ENCODE assay signal across 8 mouse cellular contexts in the genomic region with DNA sequence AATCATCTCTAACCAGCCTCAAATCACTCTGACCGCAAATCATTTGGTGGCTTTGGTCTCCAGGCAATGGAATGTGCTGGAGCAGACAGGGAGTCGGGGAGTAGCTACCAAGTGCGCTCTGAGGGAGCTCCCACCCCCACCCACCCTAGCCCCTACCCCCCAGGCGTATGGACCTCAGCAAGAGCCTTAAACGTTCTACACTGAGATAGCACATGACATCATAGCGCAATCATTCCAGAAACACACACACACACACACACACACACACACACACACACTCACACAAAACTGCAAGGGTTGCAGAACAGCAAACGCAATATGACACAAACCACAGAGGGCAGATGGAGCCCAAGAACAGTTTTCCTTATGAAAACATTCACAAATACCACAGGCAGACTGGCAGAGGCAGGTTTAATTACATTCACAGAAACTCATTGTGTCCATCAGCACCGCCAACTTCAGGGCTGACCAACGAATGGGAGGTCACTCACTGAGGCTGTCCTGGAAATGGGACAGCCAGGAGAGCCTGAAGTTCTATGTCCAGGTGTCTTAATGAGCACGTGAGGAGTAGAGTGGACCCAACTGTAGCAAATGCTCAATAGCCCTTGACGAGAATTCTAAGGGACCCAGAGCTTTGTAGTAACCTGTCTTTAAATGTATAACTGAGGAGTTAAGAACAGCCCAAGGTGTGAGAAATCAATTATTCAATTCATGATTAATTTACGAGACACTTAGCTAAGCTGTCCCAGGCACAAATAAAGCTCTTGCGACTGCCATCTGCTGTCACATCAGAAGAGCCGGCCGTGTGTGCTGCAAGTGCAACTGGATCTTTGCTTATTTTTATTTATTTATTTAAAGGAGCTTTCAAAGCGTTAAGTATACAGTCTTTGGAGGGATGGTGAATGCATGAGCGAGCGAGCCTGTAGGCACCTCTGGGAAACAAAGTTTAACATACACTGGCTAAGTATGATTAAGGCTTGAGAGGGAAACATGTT.
DNase-seq lines count a peak whose midpoint lies in the region; ATAC-seq and TF ChIP-seq lines count a peak whose summit lies in the region.
"Had no signal": no experiment of that assay in that cellular context is flagged by ENCODE, and none has a peak within 500 bp of the region (broad histone marks: within the 10 kb centered on the region; RNA-seq: fewer than 3 reads in every experiment).

No protein-coding gene starts in this region.

- 63% methylated on average over 18 of the region's 18 CpGs for WGBS in forebrain, embryonic 10.5 days
- 29% methylated on average over 18 of the region's 18 CpGs for WGBS in limb, embryonic 10.5 days
- WGBS in stomach, embryonic 15.5 days = 26% methylated on average over 18 of the region's 18 CpGs
- 54% methylated on average over 18 of the region's 18 CpGs for WGBS in liver, postnatal 0 days (ENCODE audit: insufficient replicate concordance)

- TF ChIP-seq EP300 in liver, postnatal 0 days (IDR thresholded peaks at IDR 0.05; ENCODE audit: low read depth) = no peak

- ATAC-seq in stomach, embryonic 15.5 days (ENCODE audit: insufficient read depth, low FRiP score, low read depth) = no peak; the same call in 1 of the 2 replicates
- no peak for ATAC-seq in frontal cortex, adult (ENCODE audit: low TSS enrichment)
- no peak for ATAC-seq in liver, postnatal 0 days

- no peak overlapping the region for H3K27ac ChIP-seq in left cerebral cortex, adult 2 months
- H3K27ac ChIP-seq in forebrain, embryonic 10.5 days = 0 out of 2 replicates have a peak overlapping the region, but pooled peaks have one; percentile 0
- peak overlapping the region; percentile 14; the same call in 1 of the 2 replicates for H3K27ac ChIP-seq in limb, embryonic 10.5 days
- H3K27ac ChIP-seq in stomach, embryonic 15.5 days = peak overlapping the region; percentile 14; the same call in 1 of the 2 replicates
- no peak overlapping the region for H3K27ac ChIP-seq in liver, postnatal 0 days (ENCODE audit: low read depth)

- H3K9me3 ChIP-seq in forebrain, embryonic 10.5 days = no peaks in the 10 kb centered on the region
- H3K9me3 ChIP-seq in limb, embryonic 10.5 days (replicated peaks) = no peaks in the 10 kb centered on the region
- no peaks in the 10 kb centered on the region for H3K9me3 ChIP-seq in stomach, embryonic 15.5 days
- H3K9me3 ChIP-seq in liver, postnatal 0 days (ENCODE audit: low read length) = no peaks in the 10 kb centered on the region

- no peak overlapping the region for H3K4me3 ChIP-seq in left cerebral cortex, adult 2 months
- peak overlapping the region; percentile 77; the same call in 1 of the 2 replicates for H3K4me3 ChIP-seq in forebrain, embryonic 10.5 days
- peak overlapping the region; percentile 73; the same call in 1 of the 2 replicates for H3K4me3 ChIP-seq in limb, embryonic 10.5 days
- H3K4me3 ChIP-seq in stomach, embryonic 15.5 days (replicated peaks) = no peak overlapping the region; the same call in 1 of the 2 replicates
- no peak overlapping the region for H3K4me3 ChIP-seq in liver, postnatal 0 days (ENCODE audit: low read depth, low read length)
- H3K4me3 ChIP-seq: megakaryocyte, embryonic 14.5 days had no signal

- TF ChIP-seq CTCF in left cerebral cortex, adult 2 months (IDR thresholded peaks at IDR 0.05) = peak; percentile 26
- no peak for TF ChIP-seq CTCF in liver, postnatal 0 days (IDR thresholded peaks at IDR 0.05; ENCODE audit: low read depth)

- 0 out of 2 replicates have a peak, but pooled peaks cover 8% of the 10 kb centered on the region for H3K27me3 ChIP-seq in forebrain, embryonic 10.5 days (ENCODE audit: poor library complexity, severe bottlenecking)
- H3K27me3 ChIP-seq in limb, embryonic 10.5 days (ENCODE audit: low read depth, poor library complexity, severe bottlenecking) = no peaks in the 10 kb centered on the region
- H3K27me3 ChIP-seq in stomach, embryonic 15.5 days (replicated peaks) = no peaks in the 10 kb centered on the region; the same call in 1 of the 2 replicates
- H3K27me3 ChIP-seq in liver, postnatal 0 days (ENCODE audit: insufficient read depth, low read length) = peaks cover 12% of the 10 kb centered on the region; the same call in 1 of the 2 replicates

- intact Hi-C loops in left cerebral cortex, adult 2 months (cut with DNase I) = loop anchor here (5.0 kb wide), 1 partner anchor 215 kb away; no protein-coding TSS in a partner anchor
- intact Hi-C loops in left cerebral cortex, postnatal 4 days (cut with DNase I) = no loop called here

- H3K4me2 ChIP-seq in stomach, embryonic 15.5 days = peak overlapping the region; percentile 85
- H3K4me2 ChIP-seq in liver, postnatal 0 days (ENCODE audit: low read depth, low read length) = no peak overlapping the region

- DNase-seq in left cerebral cortex, adult 2 months (ENCODE audit: extremely low spot score in 1 of 2, low spot score in 2 of 2) = no peak
- DNase-seq in left cerebral cortex, postnatal 4 days = no peak
- DNase-seq in forebrain, embryonic 10.5 days (ENCODE audit: extremely low spot score, low spot score) = no peak
- DNase-seq in limb, embryonic 10.5 days (ENCODE audit: low spot score) = peak; percentile 42
- no peak for DNase-seq in liver, postnatal 0 days

- H3K9ac ChIP-seq in stomach, embryonic 15.5 days = no peak overlapping the region
- no peak overlapping the region for H3K9ac ChIP-seq in liver, postnatal 0 days (replicated peaks)

- H3K4me1 ChIP-seq in forebrain, embryonic 10.5 days = peaks cover 32% of the 10 kb centered on the region
- peaks cover 39% of the 10 kb centered on the region for H3K4me1 ChIP-seq in limb, embryonic 10.5 days
- H3K4me1 ChIP-seq in stomach, embryonic 15.5 days = peaks cover 4% of the 10 kb centered on the region
- H3K4me1 ChIP-seq in liver, postnatal 0 days (ENCODE audit: insufficient read depth) = 0 out of 2 replicates have a peak, but pooled peaks cover 6% of the 10 kb centered on the region

- peaks cover 38% of the 10 kb centered on the region for H3K36me3 ChIP-seq in forebrain, embryonic 10.5 days (replicated peaks)
- H3K36me3 ChIP-seq in limb, embryonic 10.5 days = peaks cover 12% of the 10 kb centered on the region; the same call in 1 of the 2 replicates
- H3K36me3 ChIP-seq in stomach, embryonic 15.5 days = no peaks in the 10 kb centered on the region
- H3K36me3 ChIP-seq in liver, postnatal 0 days (replicated peaks; ENCODE audit: insufficient read depth, low read length) = no peaks in the 10 kb centered on the region

Comparison
In these comparisons a context has a peak if more than half of its experiments do, and no peak if none do; other contexts are left out.
1. H3K27ac ChIP-seq: peak in forebrain, embryonic 10.5 days (single experiment), limb, embryonic 10.5 days (single experiment) and stomach, embryonic 15.5 days (single experiment); none in left cerebral cortex, adult 2 months (single experiment) and liver, postnatal 0 days (single experiment).
2. H3K4me3 ChIP-seq: peak in forebrain, embryonic 10.5 days (single experiment) and limb, embryonic 10.5 days (single experiment); none in left cerebral cortex, adult 2 months (single experiment), stomach, embryonic 15.5 days (single experiment) and liver, postnatal 0 days (single experiment).